Mouse (Mus musculus) embryonic fibroblast, embryonic 13.5 days (primary cell): Measurements from ENCODE around the gene Acbd7. TPM values are rescaled to one million over a fixed set of nuclear protein-coding genes. Genes with fewer than 3 reads are reported as not detected.
A peak's percentile ranks its signal among the peaks of the same experiment; 100 is the strongest.

Experiments used
- H3K27ac ChIP-seq: 2 replicates; pipeline ENCODE4 v1.5.1; 2012; ENCODE audit warnings: low read length, control low read depth, inconsistent platforms; ENCODE audit not compliant: insufficient read depth
- H3K4me1 ChIP-seq: 2 replicates; pipeline ENCODE4 v1.6.1; 2011; ENCODE audit warnings: low read length; ENCODE audit not compliant: control insufficient read depth, insufficient read depth
- H3K4me3 ChIP-seq: 2 replicates; pipeline ENCODE4 v1.5.1; 2011; ENCODE audit warnings: mild to moderate bottlenecking, control low read depth, low read length; ENCODE audit not compliant: insufficient read depth
- CTCF ChIP-seq: IDR thresholded peaks from 2 replicates; pipeline ENCODE4 v1.5.1; 2011; ENCODE audit warnings: mild to moderate bottlenecking, control low read depth, low read length, moderate library complexity, borderline replicate concordance; ENCODE audit not compliant: insufficient read depth
- POLR2A ChIP-seq: IDR thresholded peaks from 2 replicates; pipeline ENCODE4 v1.6.1; 2011; ENCODE audit warnings: low read depth, mild to moderate bottlenecking, control low read depth, low read length, moderate library complexity
- polyA plus RNA-seq: library from polyadenylated mRNA; stranded (reverse); fragments of >200 nt; gene quantifications from 2 replicates; pipeline ENCODE4 v1.2.4, GENCODE M21; 2011; ENCODE audit warnings: low read depth; ENCODE audit not compliant: missing spikeins, insufficient read length

Acbd7 gene
- polyA plus RNA-seq = not detected in 2 replicates

DNA sequence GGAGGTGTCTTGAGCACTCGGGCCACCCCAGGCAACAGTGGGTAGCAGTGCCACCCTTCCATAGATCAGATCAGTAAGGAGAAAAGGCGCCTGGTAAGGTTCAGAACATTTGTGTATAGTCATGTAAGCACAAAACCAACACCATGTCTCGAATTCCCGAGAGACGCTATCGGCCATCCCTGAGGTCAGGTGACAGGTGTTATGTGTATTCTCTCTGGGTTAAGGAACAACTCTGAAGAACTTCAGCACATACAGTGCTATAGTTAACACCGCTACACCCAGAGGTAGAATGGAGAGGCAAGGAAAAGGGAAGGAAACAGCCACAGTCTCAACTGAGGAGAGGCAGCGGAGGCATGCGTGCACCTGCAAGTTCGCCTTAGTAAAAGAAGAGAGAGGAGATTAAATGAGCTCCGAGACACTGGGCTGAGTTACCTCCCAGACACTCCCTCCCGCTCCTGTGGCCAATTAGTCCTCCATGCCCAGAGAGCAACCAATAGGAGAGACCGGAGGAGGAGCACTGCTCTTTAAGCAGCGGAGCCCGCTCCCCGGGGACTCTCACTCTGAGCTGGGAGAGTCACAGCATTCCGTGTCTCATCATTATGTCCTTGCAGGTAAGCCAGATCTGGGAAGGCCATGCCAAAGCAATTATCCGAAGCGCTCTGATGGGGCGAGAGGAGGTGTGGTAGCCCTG is at the start of gene Acbd7:
Acbd7 (plus strand) TSS at position 558 of the 691 bp plus-strand sequence.
- H3K4me1 ChIP-seq = peaks cover 5% of the 10 kb centered on the region
- TF ChIP-seq POLR2A (no peak), CTCF (no peak)
- H3K4me3 ChIP-seq = peak within 1 kb of the TSS; percentile 5; the same call in 1 of the 2 replicates
- no peak within 1 kb of the TSS for H3K27ac ChIP-seq

DNA sequence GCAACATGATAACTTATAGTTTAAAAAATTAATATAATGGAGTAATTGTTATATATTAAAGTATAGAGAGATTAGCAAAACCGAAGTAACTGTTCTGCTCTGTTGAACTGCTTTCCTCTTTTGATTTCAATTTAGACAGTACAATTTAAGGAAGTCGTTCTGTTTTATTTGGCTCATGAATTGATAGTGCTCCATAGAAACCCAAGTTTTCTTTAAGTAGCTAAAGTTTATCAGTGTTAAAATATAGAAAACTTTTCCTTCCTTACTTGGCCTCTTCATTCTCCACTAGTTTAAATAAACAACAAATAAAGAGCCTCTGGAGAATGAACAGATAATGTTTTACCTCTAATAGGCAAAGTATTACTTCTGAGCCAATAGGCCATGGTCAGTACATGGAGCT is 49.7 kb upstream of the Acbd7 start:
- TF ChIP-seq POLR2A (no peak), CTCF (no peak)
- Histone ChIP-seq H3K4me1 (0 out of 2 replicates have a peak, but pooled peaks cover 5% of the 10 kb centered on the region), H3K27ac (no peak overlapping the region), H3K4me3 (no peak overlapping the region)

DNA sequence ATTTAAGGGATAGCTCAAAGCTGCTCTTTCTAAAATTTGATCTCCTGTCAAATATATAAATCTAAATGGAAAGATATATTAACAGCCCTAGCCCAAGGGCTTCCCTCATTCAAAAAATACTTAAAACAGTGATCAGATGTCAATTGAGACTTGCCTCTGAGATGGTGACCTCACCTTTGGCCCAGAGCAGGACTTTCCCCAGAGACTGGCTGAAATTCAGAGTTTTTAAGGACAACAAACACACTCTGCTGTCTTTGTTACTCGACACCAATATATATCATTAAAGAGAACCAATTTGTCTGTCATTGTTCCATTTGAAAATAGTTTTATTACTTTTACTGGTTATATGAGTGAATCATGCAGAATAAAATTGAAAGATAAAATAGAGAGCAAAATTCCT is 46.4 kb upstream of the Acbd7 start:
- H3K4me3 ChIP-seq = no peak overlapping the region
- no peak overlapping the region for H3K27ac ChIP-seq
- TF ChIP-seq CTCF (no peak), POLR2A (no peak)
- H3K4me1 ChIP-seq = no peaks in the 10 kb centered on the region

DNA sequence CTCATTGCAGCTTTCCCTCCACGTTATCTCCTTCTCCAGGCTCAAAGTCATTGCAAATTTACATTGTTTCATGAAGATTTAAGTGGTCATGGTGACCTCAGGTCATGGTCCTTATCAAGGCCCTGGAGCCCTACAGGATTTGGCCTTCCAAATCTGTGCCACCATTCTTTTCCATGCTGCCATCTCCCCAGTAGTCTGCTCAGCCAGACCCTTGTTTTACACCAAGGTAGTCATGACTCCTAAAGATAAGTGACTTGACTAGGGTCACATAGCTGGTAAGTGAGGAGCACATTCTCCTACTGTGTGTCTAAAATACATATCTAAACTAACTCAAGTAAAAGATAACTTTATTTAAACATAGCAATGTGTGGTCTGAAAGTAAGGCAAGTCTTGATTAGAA is 43.8 kb upstream of the Acbd7 start:
- H3K27ac ChIP-seq = no peak overlapping the region
- no peaks in the 10 kb centered on the region for H3K4me1 ChIP-seq
- no peak overlapping the region for H3K4me3 ChIP-seq
- TF ChIP-seq CTCF (no peak), POLR2A (no peak)

DNA sequence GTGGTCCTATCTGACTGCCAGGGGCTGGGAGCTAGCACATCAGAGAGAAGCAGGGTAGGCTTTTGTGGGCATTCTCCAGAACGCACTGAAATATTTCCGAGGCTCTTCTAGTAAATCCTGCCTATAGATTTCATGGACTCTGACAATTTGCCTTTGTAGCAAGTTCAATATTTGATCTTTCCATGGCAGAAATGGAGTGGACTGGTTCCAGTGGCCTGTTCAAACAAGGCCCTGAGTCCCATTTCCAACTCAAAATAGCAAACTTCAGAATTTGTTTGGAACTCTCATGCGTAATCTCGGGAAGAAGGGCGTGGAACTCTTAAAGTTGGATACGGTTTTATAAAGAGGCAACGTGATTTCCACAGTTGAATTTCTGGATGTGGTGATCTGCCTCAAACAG is 40.1 kb upstream of the Acbd7 start:
- TF ChIP-seq CTCF (no peak), POLR2A (no peak)
- Histone ChIP-seq H3K4me3 (no peak overlapping the region), H3K27ac (no peak overlapping the region), H3K4me1 (no peaks in the 10 kb centered on the region)

DNA sequence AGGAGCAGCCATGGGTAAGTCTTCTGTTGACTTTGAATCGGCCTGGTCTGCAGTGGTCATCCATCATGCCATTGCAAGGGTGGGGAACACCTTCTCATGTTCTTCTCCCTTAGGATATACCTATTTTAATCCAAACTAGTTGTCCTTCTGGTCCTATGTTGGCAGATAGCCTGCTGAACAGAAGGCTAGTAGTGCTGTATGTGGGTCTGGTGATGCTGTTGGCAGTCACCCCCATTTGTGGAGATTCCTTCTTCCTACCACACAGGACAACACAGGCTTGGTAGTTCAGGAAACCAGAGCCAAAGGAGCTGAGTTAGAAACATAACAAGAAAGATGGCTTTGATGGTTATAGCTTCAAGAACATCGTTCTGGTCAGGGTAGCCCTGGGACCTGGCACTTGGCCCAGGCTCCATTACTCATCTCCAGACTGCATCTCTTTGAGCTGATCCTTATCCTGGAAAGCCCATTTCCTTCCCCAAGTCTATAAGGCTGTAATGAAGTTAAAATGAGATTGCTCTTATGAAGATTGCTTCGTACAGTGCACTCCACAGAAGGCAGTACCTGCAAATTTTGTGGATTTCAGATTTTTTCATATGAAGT is 30.4 kb upstream of the Acbd7 start:
- TF ChIP-seq CTCF (no peak), POLR2A (no peak)
- H3K4me3 ChIP-seq = no peak overlapping the region
- peaks cover 7% of the 10 kb centered on the region; the same call in 1 of the 2 replicates for H3K4me1 ChIP-seq
- no peak overlapping the region for H3K27ac ChIP-seq

DNA sequence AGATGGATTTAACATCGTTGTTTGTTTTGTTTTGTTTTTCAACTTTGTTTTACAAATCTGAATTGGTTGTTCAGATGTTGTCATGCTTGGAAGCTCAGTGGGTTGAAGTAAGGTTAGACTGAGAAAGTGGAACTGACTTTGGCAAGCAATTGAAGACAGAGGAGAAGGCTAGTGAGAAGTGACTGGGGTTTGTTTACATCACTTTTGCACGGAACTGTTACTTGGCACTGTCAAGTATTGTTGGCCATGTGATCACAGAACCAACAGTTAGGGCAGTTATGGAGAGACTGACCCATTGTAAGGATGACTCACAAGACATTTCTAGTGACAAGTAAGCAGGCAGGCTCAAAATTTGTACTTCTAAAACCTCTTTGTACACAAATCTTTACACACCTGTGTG is 12.8 kb upstream of the Acbd7 start:
- no peak overlapping the region for H3K27ac ChIP-seq
- H3K4me3 ChIP-seq = no peak overlapping the region
- no peaks in the 10 kb centered on the region for H3K4me1 ChIP-seq
- TF ChIP-seq CTCF (no peak), POLR2A (no peak)

DNA sequence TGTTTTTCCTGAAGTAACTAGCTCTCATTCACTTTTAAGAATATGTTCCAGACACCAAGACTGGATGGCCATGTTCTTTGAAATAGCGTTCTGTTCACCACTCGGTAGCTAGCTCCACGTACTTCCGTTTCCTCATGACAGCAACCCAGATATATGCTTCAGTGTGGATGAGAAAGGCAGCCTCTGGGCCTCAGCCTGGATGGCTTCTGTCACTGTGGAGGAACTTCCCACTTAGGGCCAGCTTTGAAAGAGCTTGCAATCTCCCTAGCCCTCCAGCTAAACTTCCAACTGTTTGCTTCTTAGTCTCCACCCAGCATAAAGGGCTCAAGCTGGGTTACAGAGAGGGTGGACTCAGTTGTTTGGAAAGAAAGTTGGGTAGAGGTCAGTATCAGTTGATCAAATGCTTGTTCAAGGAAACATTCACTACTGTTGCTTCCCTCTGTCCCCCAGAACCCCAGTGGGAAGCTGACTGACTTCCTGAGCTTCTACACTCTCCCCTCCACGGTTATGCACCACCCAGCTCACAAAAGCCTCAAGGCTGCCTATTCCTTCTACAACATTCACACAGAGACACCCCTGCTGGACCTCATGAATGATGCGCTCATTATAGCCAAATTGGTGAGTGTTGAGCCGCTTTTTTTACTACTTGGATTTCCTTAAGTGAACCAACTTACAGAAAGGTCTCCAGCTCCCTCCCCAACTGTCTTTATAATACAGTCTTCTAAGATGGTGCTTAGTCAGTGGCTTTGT is 11.4 kb upstream of the Acbd7 start:
- Histone ChIP-seq H3K4me3 (no peak overlapping the region), H3K27ac (no peak overlapping the region), H3K4me1 (no peaks in the 10 kb centered on the region)
- TF ChIP-seq CTCF (no peak), POLR2A (no peak)

DNA sequence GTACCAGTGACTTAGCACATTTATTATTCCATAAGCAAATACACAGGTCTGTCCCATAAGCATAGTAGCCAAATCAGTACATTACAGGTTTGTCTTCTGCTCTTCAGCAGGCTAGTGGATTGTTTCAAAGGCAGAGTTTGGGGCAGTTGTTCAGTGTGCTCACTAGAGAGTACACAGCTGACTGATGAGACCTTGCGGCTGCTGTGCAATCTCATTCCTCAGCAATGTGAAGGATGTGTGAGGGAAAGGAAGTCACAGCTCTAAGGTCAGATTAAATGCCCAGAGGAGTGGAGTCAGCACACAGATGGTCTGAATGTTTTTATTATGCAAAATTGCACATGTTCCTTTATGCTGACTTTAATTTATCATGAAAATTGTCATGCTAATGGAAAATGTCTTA is 9.4 kb upstream of the Acbd7 start:
- no peak overlapping the region for H3K27ac ChIP-seq
- peaks cover 5% of the 10 kb centered on the region for H3K4me1 ChIP-seq
- TF ChIP-seq POLR2A = no peak
- TF ChIP-seq CTCF = no peak

DNA sequence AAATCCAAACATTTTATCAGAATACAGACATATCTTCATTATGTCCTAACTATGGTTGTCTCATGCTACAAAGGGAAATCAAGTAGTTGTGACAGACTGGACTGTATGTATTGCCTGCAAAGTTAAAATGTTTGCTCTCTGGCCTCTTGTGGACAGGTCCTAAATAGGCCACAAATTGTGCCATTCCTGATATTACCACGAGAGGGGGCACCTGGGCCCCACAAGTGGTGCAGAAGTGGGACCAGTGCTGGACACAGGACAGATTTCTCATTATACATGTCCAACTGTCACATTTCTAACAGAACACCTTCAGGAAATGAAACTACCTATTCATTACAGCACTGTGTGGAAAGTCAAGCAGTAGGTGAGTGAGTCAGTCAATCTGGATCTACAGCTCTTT is 8.6 kb upstream of the Acbd7 start:
- Histone ChIP-seq H3K4me3 (no peak overlapping the region), H3K27ac (no peak overlapping the region), H3K4me1 (peaks cover 5% of the 10 kb centered on the region)
- TF ChIP-seq POLR2A = no peak

More for the DNA sequence above, 9.4 kb upstream of the Acbd7 start:
- no peak overlapping the region for H3K4me3 ChIP-seq
